Mouse (Mus musculus): ENCODE results near the gene Eloa.

Gene Eloa

DNA sequence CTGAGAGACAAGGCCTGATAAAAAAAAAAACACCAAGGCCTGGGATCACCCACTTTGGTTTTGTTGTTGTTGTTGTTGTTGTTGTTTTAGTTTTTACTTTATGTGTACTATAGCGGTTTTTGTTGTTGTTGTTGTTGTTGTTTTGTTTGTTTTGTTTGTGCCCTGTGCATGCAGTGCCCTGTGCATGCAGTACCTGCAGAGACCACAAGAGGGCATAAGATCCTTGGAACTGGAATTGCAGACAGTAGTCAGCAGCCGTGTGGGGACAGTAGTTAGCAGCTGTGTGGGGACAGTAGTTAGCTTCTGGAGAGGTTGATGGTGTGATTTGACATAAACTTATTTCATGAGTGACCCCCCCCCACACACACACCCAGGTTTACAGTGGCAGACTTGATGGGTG, 67.3 kb downstream of the Eloa start:
- peak; percentile 85 for DNase-seq (ENCODE audit: low spot score)

All from adipocyte (in vitro differentiated cells).